ENCODE assay signal across 27 mouse cellular contexts in the genomic region with DNA sequence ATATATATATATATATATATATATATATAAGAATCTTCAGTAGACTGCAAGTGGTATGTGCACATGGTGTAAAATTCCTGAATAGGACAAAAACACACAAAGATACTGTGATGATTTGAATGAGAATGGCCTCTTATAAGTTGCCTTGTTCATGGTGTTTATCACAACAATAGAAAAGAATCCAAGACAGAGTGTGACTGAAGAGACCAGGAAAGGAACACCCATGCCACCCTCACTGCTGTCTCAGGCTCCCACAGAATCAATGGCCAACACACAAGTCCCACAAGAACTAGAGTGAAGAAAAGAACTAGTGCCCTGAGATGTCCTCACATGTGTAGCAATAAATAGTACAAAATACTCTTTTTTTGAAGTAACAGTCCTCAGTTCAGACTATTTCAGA.
"Had no signal": no experiment of that assay in that cellular context is flagged by ENCODE, and none has a peak within 500 bp of the region (broad histone marks: within the 10 kb centered on the region; RNA-seq: fewer than 3 reads in every experiment).

No protein-coding gene starts in this region.

- H3K9ac ChIP-seq: heart, embryonic 12.5 days; hindbrain, embryonic 12.5 days; hindbrain, embryonic 14.5 days; intestine, embryonic 15.5 days; limb, embryonic 12.5 days; liver, embryonic 13.5 days; liver, embryonic 15.5 days had no signal

- H3K4me3 ChIP-seq: gastrocnemius, adult 2 months; heart, adult 2 months; heart, embryonic 12.5 days; hindbrain, embryonic 10.5 days; hindbrain, embryonic 12.5 days; intestine, embryonic 15.5 days; layer of hippocampus, adult 2 months; left cerebral cortex, adult 2 months; limb, embryonic 10.5 days; limb, embryonic 12.5 days; liver, embryonic 13.5 days; liver, embryonic 15.5 days had no signal

- DNase-seq: gastrocnemius, adult 2 months; gastrocnemius, postnatal 10 days; gastrocnemius, postnatal 25 days; heart, adult 2 months; heart, postnatal 10 days; heart, postnatal 4 days; kidney, adult 18-20 months; kidney, adult 8-10 months; kidney, postnatal 10 days; kidney, postnatal 25 days; kidney, postnatal 4 days; liver; liver, embryonic 13.5 days had no signal

- ATAC-seq: hindbrain, embryonic 16.5 days; inflammation-experienced regulatory T-cells, adult 6 months; intestine, embryonic 15.5 days; intestine, postnatal 0 days had no signal

- H3K27ac ChIP-seq: gastrocnemius, adult 2 months; heart, adult 2 months; hindbrain, embryonic 10.5 days; hindbrain, embryonic 12.5 days; hindbrain, embryonic 14.5 days; intestine, embryonic 15.5 days; layer of hippocampus, adult 2 months; left cerebral cortex, adult 2 months; limb, embryonic 10.5 days; limb, embryonic 12.5 days; liver, embryonic 13.5 days; liver, embryonic 15.5 days had no signal

- H3K27me3 ChIP-seq: heart, embryonic 12.5 days; hindbrain, embryonic 12.5 days; intestine, embryonic 15.5 days; limb, embryonic 12.5 days; liver, embryonic 13.5 days; liver, embryonic 15.5 days had no signal

- H3K9me3 ChIP-seq: heart, embryonic 12.5 days; hindbrain, embryonic 10.5 days; hindbrain, embryonic 12.5 days; intestine, embryonic 15.5 days; limb, embryonic 10.5 days; limb, embryonic 12.5 days; liver, embryonic 13.5 days; liver, embryonic 15.5 days had no signal

- H3K4me2 ChIP-seq: heart, embryonic 12.5 days; hindbrain, embryonic 12.5 days; hindbrain, embryonic 14.5 days; intestine, embryonic 15.5 days; limb, embryonic 12.5 days; liver, embryonic 11.5 days; liver, embryonic 13.5 days; liver, embryonic 15.5 days had no signal

- H3K4me1 ChIP-seq: heart, embryonic 12.5 days; hindbrain, embryonic 10.5 days; hindbrain, embryonic 12.5 days; intestine, embryonic 15.5 days; limb, embryonic 12.5 days; liver, embryonic 13.5 days; liver, embryonic 15.5 days had no signal

- H3K36me3 ChIP-seq: heart, embryonic 12.5 days; hindbrain, embryonic 10.5 days; hindbrain, embryonic 12.5 days; intestine, embryonic 15.5 days; limb, embryonic 10.5 days; limb, embryonic 12.5 days; liver, embryonic 13.5 days; liver, embryonic 15.5 days had no signal
